Mouse (Mus musculus): ENCODE results near the gene Dnah11. TPM values are rescaled to one million over a fixed set of nuclear protein-coding genes. Genes with fewer than 3 reads are reported as not detected.

Dnah11 gene
- polyA plus RNA-seq, 1 experiment from 2014 or later: 0.17 TPM

- Histone ChIP-seq H3K36me3 (replicated peaks) (no peaks in the 10 kb centered on the region), H3K9me3 (no peaks in the 10 kb centered on the region), H3K4me1 (no peaks in the 10 kb centered on the region), H3K27me3 (replicated peaks; ENCODE audit: low read depth, poor library complexity, severe bottlenecking) (no peaks in the 10 kb centered on the region), H3K27ac (replicated peaks) (no peak overlapping the region), H3K4me3 (no peak overlapping the region)
- WGBS: 94% methylated on average over 5 of the region's 5 CpGs
- no peak for DNase-seq (ENCODE audit: low spot score)
These were observed 114.7 kb downstream of the Dnah11 start for GRCm38 (mm10) chr12:118084134-118084533.

- WGBS: 91% methylated on average over 6 of the region's 6 CpGs
- no peak overlapping the region for H3K27ac ChIP-seq (replicated peaks)
- H3K36me3 ChIP-seq (replicated peaks): no peaks in the 10 kb centered on the region
- H3K4me1 ChIP-seq: no peaks in the 10 kb centered on the region
- no peak for DNase-seq (ENCODE audit: low spot score)
- no peak overlapping the region for H3K4me3 ChIP-seq
- H3K27me3 ChIP-seq (replicated peaks; ENCODE audit: low read depth, poor library complexity, severe bottlenecking): no peaks in the 10 kb centered on the region
- no peaks in the 10 kb centered on the region for H3K9me3 ChIP-seq
These were observed 118.4 kb downstream of the Dnah11 start for GRCm38 (mm10) chr12:118080441-118080840.

- H3K36me3 ChIP-seq (replicated peaks): no peaks in the 10 kb centered on the region
- DNase-seq (ENCODE audit: low spot score): no peak
- no peaks in the 10 kb centered on the region for H3K4me1 ChIP-seq
- no peaks in the 10 kb centered on the region for H3K9me3 ChIP-seq
- no peaks in the 10 kb centered on the region for H3K27me3 ChIP-seq (replicated peaks; ENCODE audit: low read depth, poor library complexity, severe bottlenecking)
- no peak overlapping the region for H3K27ac ChIP-seq (replicated peaks)
- no peak overlapping the region for H3K4me3 ChIP-seq
- WGBS: 88% methylated on average over 9 of the region's 9 CpGs
These were observed 120.3 kb downstream of the Dnah11 start for GRCm38 (mm10) chr12:118078434-118078989.

DNA sequence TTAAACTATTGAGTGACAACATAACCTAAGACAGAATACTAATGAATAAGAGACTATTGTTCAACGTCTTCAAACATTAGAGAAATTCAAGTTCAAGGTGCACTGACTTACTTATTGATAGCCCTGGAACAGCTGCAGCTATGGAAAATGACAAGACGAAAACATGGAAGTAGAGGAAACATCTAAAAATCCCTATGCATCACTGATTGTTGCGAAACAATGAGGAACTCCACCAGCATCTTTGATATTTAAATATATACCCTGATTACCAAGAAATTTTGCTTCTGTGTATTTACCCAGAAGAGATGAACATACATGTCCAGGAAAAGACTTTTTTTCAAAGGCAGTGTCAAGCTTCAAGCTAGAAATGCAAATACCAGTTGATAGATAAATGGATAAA is 122.0 kb downstream of the Dnah11 start:
- 89% methylated on average over 3 of the region's 3 CpGs for WGBS
- no peaks in the 10 kb centered on the region for H3K27me3 ChIP-seq (replicated peaks; ENCODE audit: low read depth, poor library complexity, severe bottlenecking)

DNA sequence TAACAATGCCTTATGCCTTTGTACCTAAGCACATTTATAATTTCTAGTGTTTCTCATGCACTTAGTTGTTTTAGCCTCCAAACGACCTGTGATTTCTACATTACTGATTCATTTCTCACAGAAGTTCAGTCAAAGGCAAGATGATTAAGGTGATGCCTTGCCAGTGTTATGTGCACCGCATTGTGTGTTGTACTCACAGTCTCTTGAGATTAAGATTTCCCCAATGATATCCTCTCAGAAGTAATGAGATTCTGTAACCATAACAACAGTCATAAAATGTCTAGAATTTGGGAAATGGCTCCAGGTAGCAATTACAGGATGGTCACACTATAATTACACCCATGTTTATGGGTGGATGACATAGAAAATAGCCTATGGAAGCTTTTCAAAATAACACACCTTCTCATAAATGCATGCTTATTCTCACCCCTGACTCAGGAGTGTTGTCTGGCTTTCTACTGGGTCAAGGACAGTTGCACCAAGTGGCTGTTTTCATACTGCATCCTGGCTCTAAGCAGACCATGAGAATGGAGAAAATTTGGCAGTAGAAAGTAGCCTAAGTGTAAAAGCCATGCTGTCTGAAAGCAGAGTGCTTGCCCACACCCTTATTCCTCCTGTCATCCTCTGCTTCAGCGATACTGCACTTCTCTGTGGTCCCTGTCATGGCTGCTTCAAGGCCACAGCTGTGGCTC is 126.5 kb downstream of the Dnah11 start:
- Histone ChIP-seq H3K27me3 (replicated peaks; ENCODE audit: low read depth, poor library complexity, severe bottlenecking) (no peaks in the 10 kb centered on the region), H3K4me1 (no peaks in the 10 kb centered on the region), H3K36me3 (replicated peaks) (no peaks in the 10 kb centered on the region), H3K4me3 (no peak overlapping the region), H3K27ac (replicated peaks) (no peak overlapping the region), H3K9me3 (no peaks in the 10 kb centered on the region)
- no peak for DNase-seq (ENCODE audit: low spot score)
- 87% methylated on average over 3 of the region's 3 CpGs for WGBS

More for the DNA sequence above, 122.0 kb downstream of the Dnah11 start:
- Histone ChIP-seq H3K4me1 (no peaks in the 10 kb centered on the region), H3K9me3 (no peaks in the 10 kb centered on the region), H3K4me3 (no peak overlapping the region), H3K27ac (replicated peaks) (no peak overlapping the region), H3K36me3 (replicated peaks) (no peaks in the 10 kb centered on the region)
- no peak for DNase-seq (ENCODE audit: low spot score)

- Histone ChIP-seq H3K9me3 (no peaks in the 10 kb centered on the region), H3K27me3 (replicated peaks; ENCODE audit: low read depth, poor library complexity, severe bottlenecking) (no peaks in the 10 kb centered on the region), H3K4me3 (no peak overlapping the region), H3K4me1 (no peaks in the 10 kb centered on the region), H3K36me3 (replicated peaks) (no peaks in the 10 kb centered on the region), H3K27ac (replicated peaks) (no peak overlapping the region)
- DNase-seq (ENCODE audit: low spot score): no peak
- WGBS: 95% methylated on average over 1 of the region's 1 CpGs
These were observed 127.2 kb downstream of the Dnah11 start for GRCm38 (mm10) chr12:118071667-118072066.

GRCm38 (mm10) chr12:118068785-118069184 is 130.1 kb downstream of the Dnah11 start:
- Histone ChIP-seq H3K4me1 (no peaks in the 10 kb centered on the region), H3K27ac (replicated peaks) (no peak overlapping the region), H3K9me3 (no peaks in the 10 kb centered on the region), H3K36me3 (replicated peaks) (no peaks in the 10 kb centered on the region), H3K4me3 (no peak overlapping the region), H3K27me3 (replicated peaks; ENCODE audit: low read depth, poor library complexity, severe bottlenecking) (no peaks in the 10 kb centered on the region)
- DNase-seq (ENCODE audit: low spot score): no peak
- WGBS: 77% methylated on average over 4 of the region's 4 CpGs

DNA sequence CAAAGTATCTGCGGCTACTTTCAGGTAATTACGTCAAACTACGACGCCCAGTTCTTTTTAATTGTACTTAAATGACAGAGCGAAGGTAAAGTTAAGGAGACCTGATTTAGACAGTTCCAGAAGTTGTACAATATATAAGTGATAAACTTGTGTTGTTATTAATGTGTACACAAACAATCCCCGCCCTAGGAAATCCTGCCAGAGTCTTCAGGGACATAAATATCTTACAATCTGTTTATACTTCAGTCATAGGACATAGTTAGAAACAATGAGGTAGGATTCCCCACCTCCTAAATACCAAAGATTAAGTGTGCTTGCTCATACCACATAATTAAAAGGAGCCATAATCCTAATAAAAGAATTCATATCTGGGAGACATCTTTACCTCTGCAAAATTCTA is 136.5 kb downstream of the Dnah11 start:
- WGBS: 90% methylated on average over 6 of the region's 6 CpGs
- no peaks in the 10 kb centered on the region for H3K27me3 ChIP-seq (replicated peaks; ENCODE audit: low read depth, poor library complexity, severe bottlenecking)
- H3K4me1 ChIP-seq: no peaks in the 10 kb centered on the region
- no peaks in the 10 kb centered on the region for H3K9me3 ChIP-seq
- DNase-seq (ENCODE audit: low spot score): no peak
- no peaks in the 10 kb centered on the region for H3K36me3 ChIP-seq (replicated peaks)
- no peak overlapping the region for H3K27ac ChIP-seq (replicated peaks)
- H3K4me3 ChIP-seq: no peak overlapping the region

DNA sequence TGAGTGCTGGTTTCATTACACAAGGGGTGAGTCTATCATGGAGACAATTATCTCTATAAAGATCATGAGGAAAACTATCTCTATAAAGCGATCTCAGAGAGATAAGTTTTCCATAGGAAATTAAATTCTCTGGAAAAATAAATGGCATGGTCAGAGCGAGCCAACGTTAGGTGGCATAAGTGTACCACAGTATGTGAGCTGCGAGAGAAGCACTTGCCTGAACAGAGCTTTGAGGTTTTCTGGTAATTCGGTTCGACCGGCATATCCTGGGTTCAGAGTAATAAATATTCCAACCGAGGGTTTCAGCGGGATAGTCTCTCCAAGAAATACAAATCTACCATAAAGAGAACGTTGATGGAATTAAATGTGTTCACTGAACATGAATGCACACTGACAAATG is 142.0 kb downstream of the Dnah11 start:
- Histone ChIP-seq H3K4me1 (no peaks in the 10 kb centered on the region), H3K9me3 (no peaks in the 10 kb centered on the region), H3K27me3 (replicated peaks; ENCODE audit: low read depth, poor library complexity, severe bottlenecking) (no peaks in the 10 kb centered on the region), H3K36me3 (replicated peaks) (no peaks in the 10 kb centered on the region), H3K4me3 (no peak overlapping the region), H3K27ac (replicated peaks) (no peak overlapping the region)
- no peak for DNase-seq (ENCODE audit: low spot score)
- 86% methylated on average over 10 of the region's 10 CpGs for WGBS

GRCm38 (mm10) chr12:118045381-118045780 is 153.5 kb downstream of the Dnah11 start:
- Histone ChIP-seq H3K36me3 (replicated peaks) (no peaks in the 10 kb centered on the region), H3K4me1 (no peaks in the 10 kb centered on the region), H3K9me3 (no peaks in the 10 kb centered on the region), H3K27me3 (replicated peaks; ENCODE audit: low read depth, poor library complexity, severe bottlenecking) (no peaks in the 10 kb centered on the region), H3K4me3 (no peak overlapping the region), H3K27ac (replicated peaks) (no peak overlapping the region)
- DNase-seq (ENCODE audit: low spot score): no peak
- 87% methylated on average over 4 of the region's 4 CpGs for WGBS

DNA sequence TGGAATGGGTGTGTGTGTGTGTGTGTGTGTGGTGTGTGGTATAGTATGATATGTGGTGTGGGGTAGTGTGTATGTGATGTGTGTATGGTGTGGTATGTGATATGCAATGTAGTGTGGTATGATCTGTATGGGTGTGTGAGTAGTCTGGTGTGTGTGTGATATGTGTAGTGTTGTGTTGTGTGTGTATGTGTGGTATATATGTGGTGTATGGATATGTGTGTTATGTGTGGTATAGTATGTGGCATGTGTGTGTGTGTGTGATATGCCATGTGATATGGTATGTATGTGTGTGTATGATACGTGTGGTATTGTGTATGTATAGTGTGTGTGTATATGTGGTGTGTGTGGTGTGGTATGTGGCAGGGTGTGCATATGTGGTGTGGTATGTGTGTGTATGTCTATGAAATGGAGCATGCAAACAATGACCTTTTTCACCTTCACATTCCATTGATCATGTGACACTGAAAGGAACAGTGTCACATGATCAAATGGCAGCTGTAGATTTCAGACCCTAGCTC is 155.7 kb downstream of the Dnah11 start:
- DNase-seq (ENCODE audit: low spot score): no peak
- H3K4me3 ChIP-seq: no peak overlapping the region
- no peaks in the 10 kb centered on the region for H3K9me3 ChIP-seq
- H3K27me3 ChIP-seq (replicated peaks; ENCODE audit: low read depth, poor library complexity, severe bottlenecking): no peaks in the 10 kb centered on the region
- H3K4me1 ChIP-seq: no peaks in the 10 kb centered on the region
- H3K36me3 ChIP-seq (replicated peaks): no peaks in the 10 kb centered on the region
- no peak overlapping the region for H3K27ac ChIP-seq (replicated peaks)
- WGBS: 96% methylated on average over 1 of the region's 1 CpGs

GRCm38 (mm10) chr12:118042196-118042595 is 156.6 kb downstream of the Dnah11 start:
- Histone ChIP-seq H3K4me3 (no peak overlapping the region), H3K4me1 (no peaks in the 10 kb centered on the region), H3K27ac (replicated peaks) (no peak overlapping the region), H3K27me3 (replicated peaks; ENCODE audit: low read depth, poor library complexity, severe bottlenecking) (no peaks in the 10 kb centered on the region), H3K36me3 (replicated peaks) (no peaks in the 10 kb centered on the region), H3K9me3 (no peaks in the 10 kb centered on the region)
- DNase-seq (ENCODE audit: low spot score): no peak
- whole genome bisulfite sequencing: 87% methylated on average over 2 of the region's 2 CpGs

- Histone ChIP-seq H3K9me3 (no peaks in the 10 kb centered on the region), H3K4me1 (0 out of 2 replicates have a peak, but pooled peaks cover 3% of the 10 kb centered on the region), H3K27me3 (replicated peaks; ENCODE audit: low read depth, poor library complexity, severe bottlenecking) (no peaks in the 10 kb centered on the region), H3K27ac (replicated peaks) (no peak overlapping the region), H3K4me3 (no peak overlapping the region), H3K36me3 (replicated peaks) (no peaks in the 10 kb centered on the region)
- 88% methylated on average over 1 of the region's 1 CpGs for WGBS
- DNase-seq (ENCODE audit: low spot score): no peak
These were observed 163.9 kb downstream of the Dnah11 start for GRCm38 (mm10) chr12:118034990-118035389.

All from embryonic facial prominence, embryonic 10.5 days (tissue).